Mouse (Mus musculus) E14TG2a.4 (cell line): ENCODE measurements around the gene Sptbn4.

ENCODE experiments used
- CTCF ChIP-seq: conservative IDR thresholded peaks from 2 replicates; pipeline ENCODE4 v1.5.1; 2014; ENCODE audit warnings: low read length
- POU5F1 ChIP-seq: IDR thresholded peaks from 2 replicates; pipeline ENCODE4 v1.6.1; 2014; ENCODE audit warnings: low read length, borderline replicate concordance

DNA sequence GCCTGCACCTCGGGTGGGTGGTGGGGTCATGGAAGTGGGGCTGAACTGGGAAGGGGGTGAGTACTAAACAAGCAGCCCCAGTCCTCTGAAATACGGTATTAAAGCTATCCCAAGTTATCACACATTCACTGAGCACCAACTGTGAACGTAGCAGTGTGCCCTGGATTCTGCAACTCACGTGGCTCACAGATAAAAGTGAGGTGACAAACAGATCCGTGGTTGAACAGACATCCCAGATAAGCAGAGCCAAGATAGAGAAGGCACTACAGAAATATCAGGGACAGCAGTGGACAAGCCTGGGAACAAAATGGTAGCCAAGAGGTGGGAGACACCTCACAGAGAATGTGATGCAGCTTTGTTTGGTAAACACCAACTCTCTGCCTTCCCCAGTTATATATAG lies 12.2 kb upstream of the Sptbn4 start:
- TF ChIP-seq CTCF (no peak), POU5F1 (no peak)
